Mouse (Mus musculus): ENCODE results near the gene H2al1o. TPM values are rescaled to one million over a fixed set of nuclear protein-coding genes. Genes with fewer than 3 reads are reported as not detected.
"Not testable (repeated sequence)": the region's sequence is repeated elsewhere in the genome, so short reads cannot be mapped to it uniquely, and the experiment has no call there.

Gene H2al1o
- not detected for total RNA-seq (2018; cell fraction: chromatin; rRNA removed)
- total RNA-seq (2018; cell fraction: cytosol; rRNA removed), result not detected
- total RNA-seq (2018; cell fraction: nucleus; rRNA removed), result not detected
- not detected in 3 replicates for polyA plus RNA-seq (2018)

GRCm38 (mm10) chrX:9572309-9572708 is at the start of gene H2al1o:
Gene H2al1o (minus strand): TSS chrX:9572409.
- no CpG with 5 or more reads among the region's 3 CpGs for WGBS (ENCODE audit: missing documents)
- not testable (repeated sequence) for H3K79me2 ChIP-seq (ENCODE audit: inconsistent target); H3K27ac ChIP-seq; H3K4me3 ChIP-seq (ENCODE audit: inconsistent target); H3K36me3 ChIP-seq (ENCODE audit: inconsistent target)

GRCm38 (mm10) chrX:9598036-9598435 is 25.8 kb upstream of the H2al1o start:
- not testable (repeated sequence) for H3K4me3 ChIP-seq (ENCODE audit: inconsistent target); H3K27ac ChIP-seq; H3K36me3 ChIP-seq (ENCODE audit: inconsistent target); H3K79me2 ChIP-seq (ENCODE audit: inconsistent target)
- 98% methylated on average over 6 of the region's 7 CpGs for WGBS (ENCODE audit: missing documents)

- WGBS (ENCODE audit: missing documents), result 96% methylated on average over 3 of the region's 3 CpGs
- Histone ChIP-seq H3K27ac (no peak overlapping the region), H3K36me3 (ENCODE audit: inconsistent target) (no peaks in the 10 kb centered on the region), H3K4me3 (ENCODE audit: inconsistent target) (no peak overlapping the region), H3K79me2 (ENCODE audit: inconsistent target) (no peaks in the 10 kb centered on the region)
These were observed 35.3 kb downstream of the H2al1o start for GRCm38 (mm10) chrX:9536881-9537280.

Other genes starting within 250 kb of the H2al1o start
- not detected in 3 replicates for gene H2al1k, start 221.8 kb downstream of the H2al1o start, polyA plus RNA-seq (2018)
- 209 to 458 TPM (median 351 TPM) in 3 replicates for gene Cybb, start 84.6 kb downstream of the H2al1o start, polyA plus RNA-seq (2018)
- gene Dynlt3, start 90.6 kb upstream of the H2al1o start, polyA plus RNA-seq (2018), result 82.2 to 217 TPM (median 94.0 TPM) in 3 replicates

All from macrophage (primary cell).